Mouse (Mus musculus): ENCODE data around the gene Gbp6. TPM values are rescaled to one million over a fixed set of nuclear protein-coding genes. Genes with fewer than 3 reads are reported as not detected.
"Not testable (repeated sequence)": the region's sequence is repeated elsewhere in the genome, so short reads cannot be mapped to it uniquely, and the experiment has no call there.

The Gbp6 gene
- polyA plus RNA-seq (2016; fragmentation: Nextera tagmentation; extraction: Ambion mirVana): 0.46 and 0.67 TPM in 2 replicates

DNA sequence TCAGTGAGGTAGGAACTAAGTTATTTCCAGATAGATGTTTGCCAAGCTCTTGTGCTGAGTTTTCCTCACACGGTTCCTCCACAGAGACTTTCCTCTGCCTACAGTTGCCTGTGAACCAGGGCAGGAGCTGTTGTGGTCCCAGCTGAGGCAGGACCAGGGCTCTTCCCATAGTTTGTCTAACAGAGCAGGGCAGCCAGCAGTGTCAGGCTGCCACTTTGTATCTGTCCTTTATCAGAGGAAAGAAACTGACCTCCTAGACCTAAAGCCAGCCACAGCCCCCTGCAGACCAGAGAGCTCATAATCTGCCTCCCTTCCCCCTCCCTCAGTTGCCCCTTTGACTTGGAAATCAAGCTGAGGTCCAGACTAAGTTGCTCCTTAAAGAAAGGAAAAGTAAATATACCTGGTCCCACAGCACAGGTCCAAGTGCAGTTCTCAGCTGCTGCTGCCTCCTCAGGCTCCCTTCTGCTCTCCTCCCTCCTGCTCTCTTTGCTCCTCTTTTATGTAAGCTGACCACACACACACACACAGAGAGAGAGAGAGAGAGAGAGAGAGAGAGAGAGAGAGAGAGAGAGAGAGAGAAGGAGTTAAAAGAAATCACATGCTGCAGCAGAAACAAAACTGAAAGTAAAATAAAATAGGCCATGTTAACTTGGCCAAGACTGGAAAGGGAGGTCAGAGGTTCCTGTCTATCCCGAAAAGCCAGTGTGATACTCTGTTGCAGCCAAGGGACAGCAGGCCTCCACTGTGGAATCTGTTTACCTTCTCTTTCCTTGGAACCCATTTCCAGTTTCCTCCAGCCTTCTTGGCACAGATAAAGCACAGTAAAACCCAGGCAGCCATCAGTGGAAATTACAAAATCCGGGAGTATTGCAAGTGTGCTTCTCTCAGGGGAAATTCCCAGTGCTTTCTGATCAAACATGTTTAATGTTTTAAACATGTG is at the start of gene Gbp6, which contains the start of gene Gm43302:
Gene Gbp6, minus strand, starts transcription at position 473 of the 940 bp plus-strand sequence.
Gene Gm43302, minus strand, starts transcription at position 470 of the 940 bp plus-strand sequence.
- not testable (repeated sequence) for H3K9me3 ChIP-seq (replicated peaks); H3K4me1 ChIP-seq; H3K27ac ChIP-seq; H3K9ac ChIP-seq; H3K27me3 ChIP-seq (replicated peaks); ATAC-seq; H3K36me3 ChIP-seq; H3K4me3 ChIP-seq
- 0 out of 2 replicates have a peak within 1 kb of the TSS, but pooled peaks have one; percentile 14 for H3K4me2 ChIP-seq
- WGBS (ENCODE audit: insufficient replicate concordance): 42% methylated on average over 3 of the region's 3 CpGs

GRCm38 (mm10) chr5:105341281-105341680 is 47.8 kb upstream of the Gbp6 start:
- no peak overlapping the region for H3K4me2 ChIP-seq
- WGBS (ENCODE audit: insufficient replicate concordance): 51% methylated on average over 2 of the region's 2 CpGs
- no peak for ATAC-seq
- no peak overlapping the region for H3K4me3 ChIP-seq
- no peak overlapping the region for H3K27ac ChIP-seq
- H3K27me3 ChIP-seq (replicated peaks): no peaks in the 10 kb centered on the region
- H3K36me3 ChIP-seq: no peaks in the 10 kb centered on the region
- H3K4me1 ChIP-seq: no peaks in the 10 kb centered on the region
- no peak overlapping the region for H3K9ac ChIP-seq
- no peaks in the 10 kb centered on the region for H3K9me3 ChIP-seq (replicated peaks)

DNA sequence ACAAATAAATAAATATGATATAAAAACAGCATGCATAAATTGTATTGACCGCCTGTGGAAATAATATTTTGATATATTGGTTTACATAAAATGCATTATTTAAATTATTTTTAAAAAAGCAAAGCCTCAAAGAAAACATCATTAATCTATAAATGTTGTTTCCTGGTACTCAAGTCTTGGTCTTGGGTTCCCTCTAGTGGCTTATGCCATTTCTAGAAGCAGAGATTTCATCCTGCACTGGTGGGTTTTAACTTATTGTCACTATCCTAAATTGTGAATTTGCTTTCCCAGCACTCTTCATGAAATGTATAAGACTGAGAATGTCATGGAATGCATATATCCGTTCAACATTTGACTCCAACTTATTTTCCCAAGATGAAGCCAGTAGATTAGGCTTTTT is 29.0 kb upstream of the Gbp6 start:
- no peak overlapping the region for H3K4me3 ChIP-seq
- H3K4me2 ChIP-seq: no peak overlapping the region
- no peaks in the 10 kb centered on the region for H3K4me1 ChIP-seq
- no peak overlapping the region for H3K9ac ChIP-seq
- WGBS (ENCODE audit: insufficient replicate concordance): 40% methylated on average over 2 of the region's 2 CpGs
- H3K9me3 ChIP-seq (replicated peaks): no peaks in the 10 kb centered on the region
- ATAC-seq: no peak
- H3K27me3 ChIP-seq (replicated peaks): no peaks in the 10 kb centered on the region
- H3K27ac ChIP-seq: no peak overlapping the region
- H3K36me3 ChIP-seq: no peaks in the 10 kb centered on the region

DNA sequence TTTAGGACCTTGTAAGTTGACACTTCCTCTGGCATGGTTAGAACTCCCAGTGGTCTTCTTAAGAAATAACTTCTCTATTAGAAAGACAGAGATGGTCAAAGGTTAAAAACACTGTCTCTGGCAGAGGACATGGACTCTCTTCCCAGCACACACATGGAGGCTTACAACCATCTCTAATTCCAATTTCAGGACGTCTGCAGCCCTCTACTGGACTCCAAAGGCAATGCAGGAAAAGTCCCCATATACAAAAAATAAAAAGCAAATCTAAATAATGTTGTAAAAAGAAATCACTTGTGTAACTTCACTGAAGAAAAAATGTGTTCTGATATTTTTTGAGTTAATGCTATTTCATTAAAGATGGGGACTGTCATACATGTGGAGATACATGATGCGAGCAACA is 17.4 kb upstream of the Gbp6 start:
- 52% methylated on average over 2 of the region's 2 CpGs for WGBS (ENCODE audit: insufficient replicate concordance)
- no peak overlapping the region for H3K4me2 ChIP-seq
- no peaks in the 10 kb centered on the region for H3K4me1 ChIP-seq
- no peaks in the 10 kb centered on the region for H3K36me3 ChIP-seq
- H3K27me3 ChIP-seq (replicated peaks): no peaks in the 10 kb centered on the region
- no peak overlapping the region for H3K4me3 ChIP-seq
- H3K9me3 ChIP-seq (replicated peaks): no peaks in the 10 kb centered on the region
- no peak for ATAC-seq
- H3K27ac ChIP-seq: no peak overlapping the region
- H3K9ac ChIP-seq: no peak overlapping the region

DNA sequence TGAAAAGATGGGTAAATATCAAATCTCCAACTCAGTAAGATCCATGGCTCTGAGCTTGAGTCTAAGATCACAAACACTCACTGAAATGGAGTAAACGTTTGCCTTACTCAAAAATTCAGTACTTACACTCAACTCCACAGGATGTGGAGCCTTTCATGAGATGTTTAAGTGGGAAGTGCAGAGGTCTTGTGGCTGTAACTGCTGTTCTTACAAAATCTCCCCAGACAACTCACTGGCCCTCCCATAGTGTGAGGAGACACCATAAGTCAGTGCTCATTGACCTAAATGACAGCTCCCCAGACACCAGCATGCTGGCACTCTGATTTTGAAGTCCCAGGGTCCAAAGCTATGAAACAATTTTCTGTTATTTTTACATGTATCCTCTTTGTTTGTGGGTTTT is 15.7 kb upstream of the Gbp6 start:
- H3K4me2 ChIP-seq; ATAC-seq; H3K27me3 ChIP-seq (replicated peaks); H3K4me3 ChIP-seq; H3K9me3 ChIP-seq (replicated peaks); H3K4me1 ChIP-seq; H3K36me3 ChIP-seq; H3K9ac ChIP-seq; H3K27ac ChIP-seq: not testable (repeated sequence)
- WGBS (ENCODE audit: insufficient replicate concordance): 24% methylated on average over 1 of the region's 1 CpGs

- H3K9me3 ChIP-seq (replicated peaks); H3K36me3 ChIP-seq; H3K4me3 ChIP-seq; H3K27me3 ChIP-seq (replicated peaks); H3K9ac ChIP-seq; H3K4me2 ChIP-seq; H3K4me1 ChIP-seq; ATAC-seq; H3K27ac ChIP-seq: not testable (repeated sequence)
Measured at GRCm38 (mm10) chr5:105306946-105307345, 13.4 kb upstream of the Gbp6 start.

DNA sequence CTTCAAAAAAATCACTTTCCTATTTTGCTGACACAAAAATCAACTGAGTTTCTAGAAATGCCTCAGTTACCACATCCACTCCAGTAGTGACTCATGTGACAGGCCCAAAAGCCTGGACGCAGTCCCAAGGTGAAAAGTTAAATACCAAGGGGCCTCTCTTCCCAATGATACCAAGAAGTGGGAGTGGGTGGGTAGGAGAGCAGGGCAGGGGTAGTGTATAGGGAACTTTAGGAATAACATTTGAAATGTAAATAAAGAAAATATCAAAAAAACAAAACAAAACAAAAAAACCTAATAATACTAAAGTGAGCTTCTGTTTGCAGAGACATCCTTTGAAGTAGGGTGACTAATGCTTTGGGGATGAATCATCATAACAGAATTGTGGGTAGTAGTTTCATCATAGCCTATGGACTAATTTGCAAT is 12.7 kb upstream of the Gbp6 start:
- no peak overlapping the region for H3K4me2 ChIP-seq
- no peak overlapping the region for H3K27ac ChIP-seq

DNA sequence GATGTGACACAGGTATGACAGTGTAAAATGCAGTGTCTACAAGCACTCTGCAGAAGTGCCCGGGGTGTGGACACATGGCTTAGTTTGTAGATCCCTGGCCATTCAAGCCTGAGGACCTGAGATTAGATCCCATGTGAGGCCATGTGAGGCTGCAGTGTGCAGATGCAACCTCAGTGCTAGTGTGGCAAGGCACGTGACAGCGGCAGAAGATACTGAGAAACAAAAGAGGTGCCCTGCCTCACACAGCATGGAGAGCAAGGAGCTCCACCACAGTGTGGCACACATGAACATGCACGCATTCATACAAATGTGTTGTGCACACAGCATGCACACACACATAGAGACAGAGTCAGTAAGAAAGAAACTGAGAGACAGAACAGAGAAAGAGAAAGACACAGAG is 12.2 kb upstream of the Gbp6 start:
- 74% methylated on average over 4 of the region's 4 CpGs for WGBS (ENCODE audit: insufficient replicate concordance)
- H3K36me3 ChIP-seq; H3K4me1 ChIP-seq; H3K4me2 ChIP-seq; ATAC-seq; H3K4me3 ChIP-seq; H3K27ac ChIP-seq; H3K9me3 ChIP-seq (replicated peaks); H3K27me3 ChIP-seq (replicated peaks); H3K9ac ChIP-seq: not testable (repeated sequence)

More for the DNA sequence above, 12.7 kb upstream of the Gbp6 start:
- Histone ChIP-seq H3K9ac (no peak overlapping the region), H3K4me1 (no peaks in the 10 kb centered on the region), H3K36me3 (no peaks in the 10 kb centered on the region), H3K9me3 (replicated peaks) (no peaks in the 10 kb centered on the region), H3K27me3 (replicated peaks) (no peaks in the 10 kb centered on the region), H3K4me3 (no peak overlapping the region)
- 62% methylated on average over 1 of the region's 1 CpGs for WGBS (ENCODE audit: insufficient replicate concordance)
- no peak for ATAC-seq

DNA sequence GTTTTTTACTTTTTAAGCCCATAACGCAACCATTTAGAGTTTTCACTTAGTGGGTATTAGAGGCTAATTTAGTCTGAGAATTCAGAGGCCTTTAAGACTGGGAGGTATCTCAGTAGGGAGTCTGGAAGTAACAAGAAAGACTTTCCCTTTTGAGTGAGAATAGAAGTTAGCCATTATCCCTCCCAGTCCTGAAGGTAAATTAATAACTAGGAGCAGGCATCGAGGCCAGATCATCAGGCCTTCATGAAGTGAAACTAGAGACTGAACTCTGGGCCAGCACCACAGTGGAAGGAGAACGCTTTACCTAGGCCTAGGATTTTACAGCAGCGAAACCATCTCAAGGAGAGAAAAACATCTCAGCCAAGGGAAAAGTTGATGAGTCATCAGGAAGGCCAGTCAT is 8.5 kb upstream of the Gbp6 start:
- H3K4me3 ChIP-seq: no peak overlapping the region
- ATAC-seq: no peak
- no peaks in the 10 kb centered on the region for H3K9me3 ChIP-seq (replicated peaks)
- no peak overlapping the region for H3K4me2 ChIP-seq
- no peaks in the 10 kb centered on the region for H3K4me1 ChIP-seq
- H3K9ac ChIP-seq: no peak overlapping the region
- WGBS (ENCODE audit: insufficient replicate concordance): 60% methylated on average over 4 of the region's 4 CpGs
- H3K27ac ChIP-seq: no peak overlapping the region
- no peaks in the 10 kb centered on the region for H3K27me3 ChIP-seq (replicated peaks)
- no peaks in the 10 kb centered on the region for H3K36me3 ChIP-seq

GRCm38 (mm10) chr5:105301531-105301930 is 8.0 kb upstream of the Gbp6 start:
- Histone ChIP-seq H3K4me3 (no peak overlapping the region), H3K9ac (no peak overlapping the region), H3K9me3 (replicated peaks) (no peaks in the 10 kb centered on the region), H3K36me3 (no peaks in the 10 kb centered on the region), H3K27ac (no peak overlapping the region), H3K4me1 (no peaks in the 10 kb centered on the region), H3K27me3 (replicated peaks) (no peaks in the 10 kb centered on the region), H3K4me2 (no peak overlapping the region)
- 62% methylated on average over 2 of the region's 2 CpGs for WGBS (ENCODE audit: insufficient replicate concordance)
- no peak for ATAC-seq

DNA sequence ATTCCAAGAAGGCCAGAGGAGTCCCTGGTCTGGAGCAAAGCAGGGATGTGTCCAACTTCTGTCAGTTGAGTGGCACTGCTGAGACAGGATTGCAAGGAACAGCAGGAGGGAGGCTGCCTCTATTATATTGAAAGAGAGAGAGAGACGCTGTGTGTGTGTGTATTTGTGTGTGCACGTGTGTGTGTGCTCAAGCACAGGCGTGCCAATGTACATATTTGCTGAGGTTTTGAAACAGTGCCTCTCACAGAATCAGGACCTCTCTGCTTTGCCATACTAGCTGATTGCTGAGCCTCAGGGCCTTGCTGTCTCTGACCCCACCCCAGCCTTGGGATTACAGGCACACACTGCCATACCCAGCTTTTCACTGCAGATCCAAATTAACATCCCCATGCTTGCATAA is 2.2 kb upstream of the Gbp6 start:
- H3K4me1 ChIP-seq: no peaks in the 10 kb centered on the region
- WGBS (ENCODE audit: insufficient replicate concordance): 71% methylated on average over 3 of the region's 3 CpGs
- no peak overlapping the region for H3K4me2 ChIP-seq
- H3K36me3 ChIP-seq: no peaks in the 10 kb centered on the region
- no peaks in the 10 kb centered on the region for H3K27me3 ChIP-seq (replicated peaks)
- H3K27ac ChIP-seq: no peak overlapping the region
- ATAC-seq: no peak; the same call in 1 of the 2 replicates
- H3K9ac ChIP-seq: no peak overlapping the region
- H3K4me3 ChIP-seq: no peak overlapping the region
- no peaks in the 10 kb centered on the region for H3K9me3 ChIP-seq (replicated peaks)

GRCm38 (mm10) chr5:105292492-105292891 is 1.0 kb downstream of the Gbp6 start:
- no peak overlapping the region for H3K4me3 ChIP-seq
- no peak overlapping the region for H3K4me2 ChIP-seq
- H3K27ac ChIP-seq: no peak overlapping the region
- no peaks in the 10 kb centered on the region for H3K4me1 ChIP-seq
- no peak overlapping the region for H3K9ac ChIP-seq
- no peak for ATAC-seq
- H3K9me3 ChIP-seq (replicated peaks): no peaks in the 10 kb centered on the region
- H3K27me3 ChIP-seq (replicated peaks): no peaks in the 10 kb centered on the region
- no peaks in the 10 kb centered on the region for H3K36me3 ChIP-seq
- 70% methylated on average over 1 of the region's 1 CpGs for WGBS (ENCODE audit: insufficient replicate concordance)

Measured in liver, embryonic 12.5 days (tissue).